Mouse (Mus musculus) heart, embryonic 14.5 days (tissue): ENCODE measurements at regions not wholly inside any gene's neighbourhood (a gene's known extent, or its start where the extent isn't known, plus 50 kb on each side); places are given as distances from the start of the nearest gene placed in this dataset.

Experiments used
- ATAC-seq: fragments of 200-750 bp; cut with Nextera tagmentation; 2 replicates; pipeline ENCODE4 v1.8.0; 2017; ENCODE audit warnings: low read depth, moderate TSS enrichment; ENCODE audit not compliant: insufficient number of reproducible peaks, insufficient read depth, low FRiP score
- H3K27ac ChIP-seq, 2 experiments: fragments of 200-500 bp in 1 of 2; fragments of 300-500 bp in 1 of 2; sonication (generic) in 1 of 2; replicated peaks in 1 of 2; 2 replicates each; pipeline ENCODE4 v1.5.1; 2012 to 2014; ENCODE audit warnings: low read depth in 2 of 2, low read length in 2 of 2, control low read depth in 1 of 2, mild to moderate bottlenecking in 1 of 2, mixed read lengths in 1 of 2; ENCODE audit not compliant: control insufficient read depth in 1 of 2, insufficient read depth in 1 of 2
- H3K27me3 ChIP-seq: fragments of 300-500 bp; sonication (generic); 2 replicates; pipeline ENCODE4 v1.6.1; 2014; ENCODE audit warnings: mild to moderate bottlenecking, low read length, control low read depth; ENCODE audit not compliant: control insufficient read depth, insufficient read depth
- H3K36me3 ChIP-seq: fragments of 300-500 bp; sonication (generic); 2 replicates; pipeline ENCODE4 v1.6.1; 2014; ENCODE audit warnings: mild to moderate bottlenecking, control low read depth, low read length, mixed read lengths; ENCODE audit not compliant: control insufficient read depth, insufficient read depth
- H3K4me1 ChIP-seq, 2 experiments: fragments of 200-500 bp in 1 of 2; fragments of 300-500 bp in 1 of 2; sonication (generic) in 1 of 2; 2 replicates each; pipeline ENCODE4 v1.6.1; 2012 to 2014; ENCODE audit warnings: low read length in 2 of 2, control low read depth in 1 of 2, mixed read lengths in 1 of 2; ENCODE audit not compliant: control insufficient read depth in 2 of 2, insufficient read depth in 2 of 2
- H3K4me2 ChIP-seq: fragments of 300-500 bp; sonication (generic); 2 replicates; pipeline ENCODE4 v1.6.1; 2014; ENCODE audit warnings: mild to moderate bottlenecking, low read length
- H3K4me3 ChIP-seq, 2 experiments: fragments of 200-500 bp in 1 of 2; fragments of 300-500 bp in 1 of 2; sonication (generic) in 1 of 2; 2 replicates each; pipeline ENCODE4 v1.5.1; 2012 to 2014; ENCODE audit warnings: low read length in 2 of 2, mild to moderate bottlenecking in 2 of 2, control low read depth in 1 of 2, low read depth in 1 of 2, moderate library complexity in 1 of 2; ENCODE audit not compliant: control insufficient read depth in 1 of 2, insufficient read depth in 1 of 2
- H3K9ac ChIP-seq: fragments of 300-500 bp; sonication (generic); 2 replicates; pipeline ENCODE4 v1.6.1; 2014; ENCODE audit warnings: mild to moderate bottlenecking, low read length
- H3K9me3 ChIP-seq: fragments of 300-500 bp; sonication (generic); 2 replicates; pipeline ENCODE4 v1.6.1; 2016; ENCODE audit warnings: low read length, control low read depth; ENCODE audit not compliant: control insufficient read depth
- WGBS: fragments of 180-500 bp; shearing (Covaris S2); extraction: QIAGEN DNeasy Blood & Tissue Kit; methylation state at CpG from one replicate; pipeline ENCODE4 v1.1.7; 2014; 5-methylcytosine and 5-hydroxymethylcytosine counted together

DNA sequence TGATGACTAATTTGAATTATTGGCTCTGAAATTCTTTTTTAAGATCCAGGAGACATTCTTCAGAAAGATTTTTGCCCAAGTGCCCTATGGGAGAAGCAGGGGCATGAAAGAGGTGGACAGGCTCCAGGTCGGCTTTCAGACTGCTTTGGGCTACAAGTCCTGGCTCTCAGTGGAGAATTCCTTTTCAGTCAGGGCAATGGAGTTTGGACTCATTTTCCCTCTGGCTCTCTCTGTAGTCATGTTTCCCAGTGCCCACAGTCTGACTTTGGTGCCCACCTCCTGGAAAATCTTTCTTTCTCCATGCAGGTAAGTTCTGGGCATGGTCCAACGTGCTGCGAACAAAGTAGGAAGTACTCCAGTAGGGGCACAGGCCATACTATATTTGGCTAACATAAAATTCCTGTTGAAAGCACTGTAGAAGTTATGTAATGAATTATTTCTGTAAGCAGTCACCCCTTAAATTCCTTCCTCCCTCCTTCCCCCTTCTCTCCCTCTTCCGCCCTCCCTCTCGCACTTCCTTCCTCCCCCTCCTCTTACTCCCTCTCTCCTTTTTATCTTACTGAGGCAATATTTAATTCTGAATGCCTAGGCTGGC lies 57.7 kb upstream of the Tcf21 start:
- 66% methylated on average over 5 of the region's 5 CpGs for WGBS
- peaks cover 0 to 3% of the 10 kb centered on the region in 2 experiments; a peak in 1 of 4 replicates for H3K4me1 ChIP-seq
- no peak overlapping the region for H3K4me2 ChIP-seq
- no peaks in the 10 kb centered on the region for H3K27me3 ChIP-seq
- H3K9ac ChIP-seq = no peak overlapping the region
- ATAC-seq = no peak
- H3K9me3 ChIP-seq = no peaks in the 10 kb centered on the region
- no peak overlapping the region for H3K4me3 ChIP-seq
- no peak overlapping the region for H3K27ac ChIP-seq
- no peaks in the 10 kb centered on the region for H3K36me3 ChIP-seq

DNA sequence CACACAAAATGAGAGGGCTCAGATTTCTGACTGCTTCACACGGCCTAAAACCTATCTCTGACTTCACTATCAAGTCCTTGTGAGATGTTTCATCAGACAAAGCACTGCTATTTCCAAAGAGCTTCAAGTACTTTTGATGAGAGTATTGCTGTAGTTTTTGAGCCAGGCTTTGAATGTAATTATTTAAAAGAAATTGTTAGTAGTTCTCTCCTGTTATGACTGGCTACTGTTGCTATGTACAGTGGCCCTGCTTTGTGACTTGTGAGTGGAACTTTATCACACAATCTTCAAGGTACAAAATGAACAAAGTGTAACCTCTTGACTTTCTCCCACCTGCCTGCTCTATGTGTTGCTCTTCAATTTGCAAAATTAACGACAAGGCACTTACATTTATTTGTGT lies 57.1 kb upstream of the Tcf21 start:
- no peak overlapping the region for H3K9ac ChIP-seq
- no peak overlapping the region for H3K27ac ChIP-seq
- ATAC-seq = no peak
- peaks cover 0 to 3% of the 10 kb centered on the region in 2 experiments; a peak in 1 of 4 replicates for H3K4me1 ChIP-seq
- H3K36me3 ChIP-seq = no peaks in the 10 kb centered on the region
- no peaks in the 10 kb centered on the region for H3K27me3 ChIP-seq
- 48% methylated on average over 2 of the region's 2 CpGs for WGBS
- H3K4me3 ChIP-seq = no peak overlapping the region
- H3K4me2 ChIP-seq = no peak overlapping the region
- no peaks in the 10 kb centered on the region for H3K9me3 ChIP-seq

DNA sequence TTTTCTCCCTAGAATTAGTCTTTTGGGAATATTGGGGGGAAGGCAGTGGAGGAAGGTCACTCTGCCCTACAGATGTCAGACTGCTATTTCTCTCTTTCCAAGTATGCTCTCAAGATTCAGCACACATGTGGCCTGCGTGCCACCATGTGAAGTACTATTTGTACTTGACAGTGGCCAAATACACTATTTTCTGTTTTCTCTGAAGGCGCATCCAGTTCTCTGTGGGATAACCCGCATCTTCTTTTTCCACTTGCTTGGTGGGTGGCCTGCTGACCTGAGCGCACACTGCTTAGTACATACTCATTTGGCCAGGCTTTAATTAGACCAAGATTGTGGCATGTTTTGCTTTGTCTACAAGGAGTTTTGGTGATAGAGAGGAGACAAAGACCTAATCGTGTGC lies 55.7 kb upstream of the Tcf21 start:
- no peaks in the 10 kb centered on the region for H3K36me3 ChIP-seq

DNA sequence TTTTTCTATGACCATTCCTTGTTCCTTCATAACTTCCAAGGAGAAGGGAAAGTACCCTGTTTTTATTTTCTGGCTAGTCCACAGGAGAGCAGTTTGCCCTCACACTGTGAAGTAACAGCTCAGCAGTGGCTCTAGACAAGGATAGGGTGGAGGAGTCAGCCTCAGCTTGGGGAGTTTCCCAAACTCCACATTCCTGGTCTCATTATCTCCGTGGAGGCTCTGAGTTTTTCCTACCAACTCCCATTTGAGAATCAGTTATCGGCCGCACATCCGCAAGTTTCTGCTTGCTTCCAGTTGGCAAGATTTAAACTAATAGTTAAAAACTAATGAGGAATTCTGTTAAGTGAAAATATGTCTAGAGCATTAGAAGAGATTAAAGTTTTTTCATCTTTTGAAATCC lies 55.2 kb upstream of the Tcf21 start:
- Histone ChIP-seq H3K36me3 (no peaks in the 10 kb centered on the region), H3K27me3 (no peaks in the 10 kb centered on the region), H3K9me3 (no peaks in the 10 kb centered on the region), H3K9ac (no peak overlapping the region), H3K4me3 (no peak overlapping the region), H3K4me2 (no peak overlapping the region), H3K27ac (no peak overlapping the region), H3K4me1 (peaks cover 0 to 3% of the 10 kb centered on the region in 2 experiments; a peak in 1 of 4 replicates)
- WGBS = 40% methylated on average over 4 of the region's 4 CpGs
- ATAC-seq = no peak

More for the DNA sequence above, 55.7 kb upstream of the Tcf21 start:
- Histone ChIP-seq H3K4me1 (peaks cover 0 to 3% of the 10 kb centered on the region in 2 experiments; a peak in 1 of 4 replicates), H3K27me3 (no peaks in the 10 kb centered on the region), H3K9ac (no peak overlapping the region), H3K4me3 (no peak overlapping the region), H3K4me2 (no peak overlapping the region), H3K9me3 (no peaks in the 10 kb centered on the region), H3K27ac (peak overlapping the region; percentile 24 to 49; a peak in 2 of 4 replicates)
- ATAC-seq = no peak
- WGBS = 52% methylated on average over 5 of the region's 5 CpGs
